Mouse (Mus musculus) embryonic fibroblast, embryonic 13.5 days (primary cell): Measurements from ENCODE around the gene Lrrc39. TPM values are rescaled to one million over a fixed set of nuclear protein-coding genes. Genes with fewer than 3 reads are reported as not detected.
"Not testable (repeated sequence)": the region's sequence is repeated elsewhere in the genome, so short reads cannot be mapped to it uniquely, and the experiment has no call there.

Experiments
- H3K27ac ChIP-seq: 2 replicates; pipeline ENCODE4 v1.5.1; 2012; ENCODE audit warnings: low read length, control low read depth, inconsistent platforms; ENCODE audit not compliant: insufficient read depth
- H3K4me1 ChIP-seq: 2 replicates; pipeline ENCODE4 v1.6.1; 2011; ENCODE audit warnings: low read length; ENCODE audit not compliant: control insufficient read depth, insufficient read depth
- H3K4me3 ChIP-seq: 2 replicates; pipeline ENCODE4 v1.5.1; 2011; ENCODE audit warnings: mild to moderate bottlenecking, control low read depth, low read length; ENCODE audit not compliant: insufficient read depth
- CTCF ChIP-seq: IDR thresholded peaks from 2 replicates; pipeline ENCODE4 v1.5.1; 2011; ENCODE audit warnings: mild to moderate bottlenecking, control low read depth, low read length, moderate library complexity, borderline replicate concordance; ENCODE audit not compliant: insufficient read depth
- POLR2A ChIP-seq: IDR thresholded peaks from 2 replicates; pipeline ENCODE4 v1.6.1; 2011; ENCODE audit warnings: low read depth, mild to moderate bottlenecking, control low read depth, low read length, moderate library complexity
- polyA plus RNA-seq: library from polyadenylated mRNA; stranded (reverse); fragments of >200 nt; gene quantifications from 2 replicates; pipeline ENCODE4 v1.2.4, GENCODE M21; 2011; ENCODE audit warnings: low read depth; ENCODE audit not compliant: missing spikeins, insufficient read length

The Lrrc39 gene
- polyA plus RNA-seq, 1 experiment, result not detected

- peaks cover 6% of the 10 kb centered on the region for H3K4me1 ChIP-seq
- TF ChIP-seq CTCF (no peak), POLR2A (no peak)
- H3K27ac ChIP-seq, result peak overlapping the region; percentile 81; the same call in 1 of the 2 replicates
- no peak overlapping the region for H3K4me3 ChIP-seq
Measured at GRCm38 (mm10) chr3:116551362-116551761, 11.4 kb upstream of the Lrrc39 start.

- not testable (repeated sequence) for H3K27ac ChIP-seq, H3K4me3 ChIP-seq, H3K4me1 ChIP-seq
Measured at GRCm38 (mm10) chr3:116561315-116561714, 1.5 kb upstream of the Lrrc39 start.

GRCm38 (mm10) chr3:116563095-116563492 lies 321 bp downstream of the Lrrc39 start:
- TF ChIP-seq POLR2A, result no peak
- H3K4me1 ChIP-seq, result no peaks in the 10 kb centered on the region
- H3K27ac ChIP-seq, result no peak overlapping the region
- no peak overlapping the region for H3K4me3 ChIP-seq

GRCm38 (mm10) chr3:116570628-116571027 lies 7.9 kb downstream of the Lrrc39 start:
- no peak overlapping the region for H3K4me3 ChIP-seq
- TF ChIP-seq CTCF (no peak), POLR2A (no peak)
- no peaks in the 10 kb centered on the region for H3K4me1 ChIP-seq
- no peak overlapping the region for H3K27ac ChIP-seq

GRCm38 (mm10) chr3:116577286-116577685 lies 14.5 kb downstream of the Lrrc39 start:
- no peak overlapping the region for H3K4me3 ChIP-seq
- no peaks in the 10 kb centered on the region for H3K4me1 ChIP-seq
- TF ChIP-seq POLR2A (no peak), CTCF (peak; percentile 66; the same call in 1 of the 2 replicates)
- H3K27ac ChIP-seq, result no peak overlapping the region

GRCm38 (mm10) chr3:116582201-116582600 lies 19.4 kb downstream of the Lrrc39 start:
- Histone ChIP-seq H3K4me1 (no peaks in the 10 kb centered on the region), H3K4me3 (no peak overlapping the region), H3K27ac (no peak overlapping the region)
- TF ChIP-seq CTCF (no peak), POLR2A (no peak)

- peak overlapping the region; percentile 48 for H3K27ac ChIP-seq
Measured at GRCm38 (mm10) chr3:116594076-116594727, 31.4 kb downstream of the Lrrc39 start.

GRCm38 (mm10) chr3:116594728-116595602 lies 32.2 kb downstream of the Lrrc39 start, which contains the start of gene Sass6:
TSS of gene Sass6 (plus strand) at chr3:116594982.
- H3K4me3 ChIP-seq, result peak within 1 kb of the TSS; percentile 88
- H3K27ac ChIP-seq, result peak within 1 kb of the TSS; percentile 48
- TF ChIP-seq POLR2A (peak; percentile 56), CTCF (no peak)
- H3K4me1 ChIP-seq, result no peaks in the 10 kb centered on the region

More at GRCm38 (mm10) chr3:116594076-116594727, 31.4 kb downstream of the Lrrc39 start:
- no peaks in the 10 kb centered on the region for H3K4me1 ChIP-seq
- peak overlapping the region; percentile 88 for H3K4me3 ChIP-seq
- TF ChIP-seq CTCF, result no peak
- no peak for TF ChIP-seq POLR2A

- TF ChIP-seq POLR2A (no peak), CTCF (no peak)
- no peaks in the 10 kb centered on the region for H3K4me1 ChIP-seq
- no peak overlapping the region for H3K27ac ChIP-seq
- H3K4me3 ChIP-seq, result peak overlapping the region; percentile 88
Measured at GRCm38 (mm10) chr3:116595603-116595991, 32.8 kb downstream of the Lrrc39 start.

- TF ChIP-seq CTCF, result no peak
- TF ChIP-seq POLR2A, result no peak
- Histone ChIP-seq H3K4me1 (no peaks in the 10 kb centered on the region), H3K27ac (no peak overlapping the region), H3K4me3 (no peak overlapping the region)
Measured at GRCm38 (mm10) chr3:116599705-116600104, 36.9 kb downstream of the Lrrc39 start.
